Mouse (Mus musculus): ENCODE results near the gene Rap2c.

The Rap2c gene

DNA sequence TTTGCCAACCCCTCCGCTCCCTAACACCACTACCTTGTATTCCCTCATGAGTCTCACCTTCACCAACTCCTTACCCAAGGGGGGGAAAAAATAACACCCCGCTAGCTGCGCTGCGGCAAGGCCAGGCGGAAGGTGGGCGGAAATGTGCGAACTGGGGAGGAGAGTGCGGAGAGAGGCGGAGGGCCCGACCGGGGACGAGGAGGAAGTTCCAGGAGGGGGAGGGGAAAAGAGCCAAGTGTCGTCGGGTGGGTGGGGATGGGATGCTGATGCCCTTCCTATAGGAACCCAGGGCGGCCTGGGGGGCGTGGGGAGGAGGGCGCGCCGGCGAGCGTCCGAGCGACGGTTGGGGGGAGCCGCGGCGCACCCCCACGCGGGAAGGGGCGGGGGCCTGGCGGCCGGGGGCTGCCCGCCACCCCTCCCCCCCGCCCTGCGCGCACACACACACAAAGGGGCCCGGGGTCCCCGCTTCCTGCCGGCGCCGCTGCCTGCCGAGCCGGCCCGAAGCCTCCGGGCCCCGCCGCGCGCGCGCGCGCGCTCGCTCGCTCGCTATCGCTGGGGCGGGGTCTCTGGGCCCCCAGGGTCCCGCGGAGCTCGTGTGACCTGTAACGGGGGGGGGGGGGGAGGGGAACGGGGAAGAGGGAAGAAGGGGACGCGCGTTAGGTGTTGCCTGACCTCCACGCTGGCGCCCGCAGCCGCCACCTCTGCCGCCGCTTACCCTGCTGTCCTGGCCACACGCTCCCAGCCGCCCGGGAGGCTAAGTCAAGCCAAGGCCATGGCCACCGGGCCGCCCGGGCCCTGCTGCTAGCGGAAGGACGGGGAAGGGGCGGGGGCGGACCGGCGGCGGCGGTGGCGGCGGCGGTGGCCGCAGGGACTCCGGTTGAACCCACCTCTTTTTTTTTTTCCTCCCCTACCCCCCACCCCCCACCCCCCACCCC, at the start of gene Rap2c:
Gene Rap2c, minus strand, starts transcription at position 168 of the 935 bp plus-strand sequence.
- DNase-seq = peak; percentile 86

DNA sequence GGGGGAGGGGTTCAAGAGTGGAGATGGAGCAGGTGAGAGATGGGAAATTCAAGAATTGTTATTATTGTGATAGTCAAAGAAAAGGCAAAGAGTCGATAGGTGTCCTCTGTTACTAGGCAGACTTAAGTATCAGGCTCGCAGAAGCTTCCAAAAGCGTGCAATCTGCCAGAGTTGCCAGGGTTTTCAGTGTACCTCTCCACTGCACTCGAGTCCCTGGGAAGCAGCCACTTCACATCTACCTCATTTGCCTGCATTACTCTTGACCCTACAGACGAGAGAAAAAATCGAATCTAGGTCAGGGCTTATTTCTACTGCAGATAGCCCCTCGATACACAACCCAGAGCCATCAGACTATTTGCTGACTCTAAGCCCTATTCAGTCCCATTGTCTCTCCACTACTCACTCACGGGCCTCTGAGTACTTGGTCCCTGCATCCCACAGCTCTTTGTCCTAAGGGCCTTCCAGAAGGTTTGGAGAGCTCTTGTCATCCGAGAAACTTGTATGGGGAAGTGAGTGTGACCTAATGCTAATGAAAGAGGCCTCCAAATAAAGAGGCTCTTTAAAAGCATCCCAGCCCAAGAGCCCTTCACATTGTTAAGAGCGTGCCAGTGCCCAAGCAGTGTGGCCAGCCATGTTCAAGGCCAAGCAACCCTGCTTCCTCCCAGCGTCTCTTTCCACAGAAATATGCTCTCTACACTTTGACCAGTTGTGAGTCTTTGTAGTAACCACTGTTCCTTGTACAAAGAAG, 48.9 kb upstream of the Rap2c start:
- no peak for DNase-seq

DNA sequence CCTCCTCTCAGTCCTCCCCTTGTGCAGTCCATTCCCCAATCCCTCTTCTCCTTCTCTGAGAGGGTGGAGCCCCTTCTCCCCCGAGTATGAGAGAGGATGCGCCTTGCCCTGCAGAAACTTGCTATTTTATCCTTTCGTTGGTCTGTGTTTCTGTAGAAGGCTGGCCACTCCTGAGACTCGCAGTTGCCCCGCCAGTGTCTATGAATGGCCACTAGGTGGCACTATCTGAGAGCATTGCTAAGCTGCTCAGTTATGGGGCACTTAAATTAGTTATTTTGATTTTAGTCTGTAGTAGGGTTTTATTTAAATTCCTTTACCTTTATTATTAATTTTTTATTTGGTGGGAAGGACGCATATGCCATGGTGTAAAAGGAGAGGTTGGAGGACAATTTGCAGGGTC, 48.0 kb upstream of the Rap2c start:
- DNase-seq = peak; percentile 49

DNA sequence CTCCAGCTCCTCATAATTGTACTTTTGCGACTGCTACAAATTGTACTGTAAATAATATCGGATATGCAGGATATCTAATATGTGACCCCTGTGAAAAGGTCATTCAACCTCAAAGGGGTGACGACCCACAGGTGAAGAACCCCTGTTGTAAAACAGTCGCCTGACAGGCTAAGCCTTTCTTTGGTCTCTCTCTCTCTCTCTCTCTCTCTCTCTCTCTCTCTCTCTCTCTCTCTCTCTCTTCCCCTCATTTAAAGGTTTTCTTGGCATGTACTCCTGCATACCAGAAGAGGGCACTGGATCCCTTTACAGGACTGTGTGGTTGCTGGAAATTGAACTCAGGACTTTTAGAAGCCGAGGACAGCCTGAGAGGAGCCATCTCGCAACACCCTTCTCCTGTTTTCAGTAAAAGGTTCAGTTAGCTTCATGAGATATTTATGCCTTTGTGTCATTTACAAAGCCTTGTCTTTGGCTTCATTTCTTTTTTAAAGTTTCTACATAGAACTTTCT, 47.4 kb upstream of the Rap2c start:
- no peak for DNase-seq

DNA sequence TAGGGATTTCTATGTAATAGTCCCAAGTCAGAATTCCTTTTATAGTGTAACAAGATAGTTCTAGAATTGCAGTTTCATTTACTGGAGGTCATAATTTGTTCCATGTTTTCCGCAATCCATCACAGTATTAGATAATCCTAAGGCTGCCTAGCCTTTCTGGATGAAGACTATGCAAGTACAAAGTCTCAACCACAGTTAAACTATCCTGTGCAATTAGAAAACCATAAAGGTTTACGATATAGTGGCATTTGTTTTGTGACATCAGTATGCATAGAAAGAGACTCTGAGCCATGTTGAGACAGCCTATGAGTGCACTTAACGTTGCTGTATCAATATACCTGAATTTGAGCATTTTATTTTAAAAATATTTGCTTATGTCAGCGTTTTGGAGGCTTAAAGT, 42.4 kb upstream of the Rap2c start:
- DNase-seq = no peak

DNA sequence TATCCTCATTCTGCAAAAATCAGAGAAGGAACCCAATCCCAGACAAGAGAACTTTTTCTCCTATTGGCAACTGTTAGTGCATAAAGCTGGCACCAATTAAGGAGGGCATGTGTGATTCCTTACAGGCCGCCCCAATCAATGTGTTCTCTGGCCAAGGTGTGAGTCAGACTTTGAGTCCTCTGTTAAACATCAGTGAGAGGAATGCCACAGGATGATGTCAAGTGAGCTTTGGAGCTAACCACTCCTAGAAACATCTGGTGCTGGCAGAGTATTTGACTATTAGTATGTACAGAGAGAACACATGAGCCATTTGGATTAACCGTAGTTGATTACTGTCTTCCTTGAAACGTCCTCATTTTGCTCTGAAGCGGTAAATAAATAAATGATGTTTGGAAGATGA, 40.9 kb upstream of the Rap2c start:
- DNase-seq = no peak

DNA sequence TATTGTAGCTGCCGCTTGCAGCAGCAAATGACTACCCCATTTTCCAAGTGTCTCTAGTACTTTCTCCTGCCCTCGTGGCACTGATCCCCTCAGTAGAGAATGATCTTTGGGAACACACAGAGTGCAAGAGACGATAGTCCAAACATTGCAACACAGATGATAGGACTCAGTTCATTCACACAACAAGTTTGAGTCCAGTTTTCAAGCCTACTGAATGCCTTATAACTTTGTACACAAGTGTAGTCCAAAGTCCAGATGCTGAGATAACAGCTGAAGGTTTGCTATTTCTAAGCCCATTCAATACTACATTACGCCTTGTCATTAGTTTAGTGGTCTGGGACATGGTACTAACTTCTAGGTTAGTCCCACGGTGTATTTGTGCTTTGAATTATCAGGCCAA, 40.5 kb upstream of the Rap2c start:
- DNase-seq = no peak

DNA sequence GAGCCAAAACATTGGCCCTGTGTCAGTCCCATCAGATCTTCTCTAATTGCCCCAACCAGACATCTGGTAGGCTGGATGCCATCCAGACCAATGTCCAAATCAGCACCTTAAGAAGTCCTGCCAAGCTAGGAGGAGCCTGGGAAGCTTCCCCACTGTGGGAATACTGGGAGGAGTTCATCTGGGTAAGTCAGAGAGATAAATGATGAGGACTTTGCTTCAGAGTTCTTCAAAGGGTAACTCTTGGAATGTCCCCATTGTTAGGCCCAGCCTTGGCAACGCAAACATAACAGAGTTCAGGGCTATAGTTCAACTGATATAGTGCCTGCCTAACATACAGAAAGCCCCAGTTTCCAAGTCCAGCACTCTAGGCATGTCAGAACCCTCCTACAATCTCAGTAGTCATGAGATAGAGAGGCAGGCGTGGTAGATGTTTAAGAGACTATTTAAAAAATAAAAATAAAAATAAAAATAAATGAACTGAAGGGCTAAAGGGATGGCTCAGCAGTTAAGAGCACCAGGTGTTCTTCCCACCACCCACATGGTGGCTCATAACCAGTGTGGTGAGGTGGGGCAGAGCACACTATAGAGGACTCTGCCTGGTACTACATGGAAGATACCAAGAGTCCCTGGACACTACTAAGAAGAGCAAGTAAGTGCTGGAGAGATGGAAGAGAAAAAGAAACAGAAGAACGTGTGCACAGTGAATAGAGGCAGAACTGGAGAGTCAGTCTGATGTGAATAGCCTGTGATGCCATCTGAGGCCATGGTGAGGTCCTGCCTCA, 34.1 kb upstream of the Rap2c start:
- DNase-seq = no peak

DNA sequence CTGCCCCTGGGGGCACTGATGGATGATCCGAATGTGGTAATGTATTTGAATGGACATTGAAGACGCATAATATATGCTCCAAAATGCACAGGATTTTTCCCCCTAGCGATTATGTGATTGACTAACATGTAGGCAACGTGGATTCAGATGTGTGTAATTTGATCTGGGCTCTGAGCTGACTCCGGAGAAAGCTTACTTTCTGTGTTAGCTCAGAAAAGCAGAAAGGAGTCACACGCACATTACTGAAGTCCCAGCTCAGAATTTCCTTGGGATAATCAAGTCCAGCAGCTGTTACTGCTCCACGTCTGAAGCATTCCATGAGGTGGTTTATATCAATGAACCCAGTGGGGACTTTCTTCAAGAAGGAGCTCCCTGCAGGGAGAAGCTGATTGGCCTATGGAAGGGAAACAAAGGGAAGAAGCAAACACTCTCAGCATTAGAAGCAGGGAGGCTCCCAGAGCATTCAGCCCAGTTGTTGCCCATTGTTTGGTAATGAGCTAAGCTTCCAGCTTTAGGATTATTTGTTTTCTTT, 17.9 kb upstream of the Rap2c start:
- DNase-seq = peak; percentile 12

DNA sequence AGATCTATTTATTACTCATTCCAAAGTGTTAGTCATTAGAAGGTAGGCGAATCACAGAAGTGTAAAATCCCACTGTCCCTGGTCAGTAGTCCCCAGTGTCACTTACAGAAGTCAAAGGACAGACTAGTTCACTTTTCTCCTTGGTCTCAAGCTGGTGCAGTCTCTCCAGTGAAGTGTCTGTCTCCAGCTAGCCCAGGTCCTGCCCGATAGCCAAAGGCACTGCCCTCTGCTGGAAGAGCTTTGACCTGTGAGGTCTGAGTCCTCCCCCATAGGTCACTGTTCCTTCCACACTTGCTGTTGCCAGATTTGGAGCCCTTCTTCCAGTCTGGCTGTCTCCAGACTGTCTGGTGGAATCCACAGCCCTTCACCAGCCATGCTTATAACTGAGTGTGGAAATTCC, 2.1 kb upstream of the Rap2c start:
- peak; percentile 54 for DNase-seq

DNA sequence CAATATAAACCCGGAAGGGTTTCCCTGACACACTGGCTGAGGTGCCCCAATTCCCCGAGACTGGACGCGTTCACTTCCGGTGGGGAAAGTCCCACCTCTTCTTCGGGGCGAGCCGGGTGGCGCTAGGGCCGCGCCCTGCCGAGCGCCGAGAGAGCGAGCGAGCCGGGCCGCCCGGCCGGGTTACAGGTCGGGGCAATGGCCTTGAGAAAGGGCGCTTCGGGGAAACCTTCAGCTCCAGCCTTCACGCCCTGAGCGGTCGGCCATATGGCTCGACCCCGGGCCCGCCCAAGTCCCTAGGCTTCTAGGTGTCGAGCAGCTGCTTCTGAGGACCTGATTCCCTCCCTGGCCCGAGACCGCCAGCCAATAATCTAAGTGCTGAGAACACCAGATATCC, 965 bp upstream of the Rap2c start:
- peak; percentile 89 for DNase-seq

DNA sequence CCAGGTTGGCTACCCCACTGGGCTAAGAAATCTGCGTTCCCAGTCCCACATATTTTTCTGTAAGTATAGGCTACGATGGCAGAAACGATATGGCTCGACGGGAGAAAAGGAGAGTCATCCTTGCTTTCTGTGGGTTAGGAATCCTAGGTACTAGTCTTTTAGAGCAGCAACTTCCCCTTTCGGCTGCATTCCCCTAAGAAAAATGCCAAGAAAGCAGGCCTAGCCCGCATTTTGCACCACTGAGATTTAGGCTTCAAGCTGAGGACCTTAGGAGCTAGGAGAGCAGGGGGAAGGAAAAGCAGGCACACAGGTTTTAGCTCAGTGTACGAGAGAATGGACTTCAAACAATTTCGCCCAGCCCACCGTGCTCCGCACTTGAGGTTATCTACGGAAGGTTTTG, 892 bp downstream of the Rap2c start:
- no peak for DNase-seq

DNA sequence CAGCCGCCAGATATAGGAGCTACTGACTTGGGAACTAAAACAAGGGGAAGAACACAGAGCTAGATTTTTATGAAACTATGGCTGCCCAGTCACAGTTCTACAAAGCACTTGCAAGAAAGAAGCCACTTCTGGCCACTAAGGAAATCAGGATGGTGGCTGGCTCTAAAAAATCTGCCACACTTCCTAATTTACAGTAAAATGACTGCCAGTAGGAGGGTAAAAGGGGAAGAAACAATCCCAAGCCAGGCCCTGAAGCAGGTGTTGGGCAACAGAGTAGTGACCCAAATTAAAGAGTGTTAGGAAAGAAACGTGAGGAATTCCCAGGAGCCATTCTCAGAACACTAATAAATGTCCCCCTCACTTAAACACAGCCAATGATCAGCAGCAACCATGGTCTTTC, 5.5 kb downstream of the Rap2c start:
- no peak for DNase-seq

DNA sequence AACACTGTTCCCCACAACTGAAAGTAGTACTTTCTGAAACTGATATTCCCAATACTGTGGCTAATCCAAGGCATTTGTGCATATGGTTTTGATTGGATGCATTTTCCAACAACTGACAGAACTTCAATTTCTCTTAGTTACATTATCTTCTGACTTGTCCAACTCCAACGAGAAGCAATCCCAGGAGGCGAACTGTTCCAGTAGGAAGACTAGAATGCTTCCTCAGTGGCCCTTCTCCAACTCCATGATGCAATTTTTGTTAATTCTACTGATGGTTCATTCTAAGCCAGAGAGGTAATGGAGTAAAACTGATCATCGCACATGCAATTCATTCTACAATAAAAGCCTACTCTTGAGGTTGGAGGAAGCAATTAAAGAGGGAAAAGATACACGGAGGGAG, 7.5 kb downstream of the Rap2c start:
- no peak for DNase-seq

DNA sequence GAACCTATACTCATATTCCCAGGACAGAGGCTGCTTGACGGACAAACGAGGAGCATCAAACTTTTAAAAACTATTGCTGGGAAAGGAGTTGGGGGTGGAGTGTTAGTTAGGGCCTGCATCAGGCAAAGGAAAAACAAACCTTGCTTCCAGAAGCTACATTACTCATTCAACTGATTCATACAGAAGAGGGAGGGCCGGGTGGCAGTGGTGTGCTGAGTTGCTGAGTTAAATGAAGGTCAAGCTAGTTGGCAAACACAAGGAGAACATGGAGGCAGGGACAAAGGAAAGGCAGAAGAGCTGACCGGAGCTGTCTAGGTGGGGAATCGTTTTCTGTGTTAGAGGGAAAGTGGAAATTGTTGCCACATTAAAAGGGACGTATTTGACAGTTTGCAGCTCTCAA, 17.0 kb downstream of the Rap2c start:
- DNase-seq = no peak

DNA sequence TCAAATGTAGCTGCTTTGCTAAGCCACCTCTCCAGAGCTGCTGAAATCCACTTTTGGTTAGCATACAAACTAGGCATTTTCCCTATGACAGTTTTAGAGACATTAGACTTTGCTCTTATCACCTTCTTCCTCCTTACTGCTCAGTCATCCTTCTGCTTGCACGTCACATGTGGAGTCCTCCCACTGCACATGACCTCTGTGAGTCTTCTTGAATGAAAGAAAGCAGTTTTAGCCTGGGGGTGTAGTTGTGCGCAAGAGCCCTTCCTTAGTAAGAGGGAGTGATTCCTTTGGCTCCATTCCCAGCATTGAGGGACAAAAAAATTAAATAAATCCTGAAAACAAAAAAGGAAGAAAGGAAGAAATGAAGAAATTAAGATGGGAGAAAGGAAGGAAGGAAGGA, 22.5 kb downstream of the Rap2c start:
- DNase-seq = no peak

DNA sequence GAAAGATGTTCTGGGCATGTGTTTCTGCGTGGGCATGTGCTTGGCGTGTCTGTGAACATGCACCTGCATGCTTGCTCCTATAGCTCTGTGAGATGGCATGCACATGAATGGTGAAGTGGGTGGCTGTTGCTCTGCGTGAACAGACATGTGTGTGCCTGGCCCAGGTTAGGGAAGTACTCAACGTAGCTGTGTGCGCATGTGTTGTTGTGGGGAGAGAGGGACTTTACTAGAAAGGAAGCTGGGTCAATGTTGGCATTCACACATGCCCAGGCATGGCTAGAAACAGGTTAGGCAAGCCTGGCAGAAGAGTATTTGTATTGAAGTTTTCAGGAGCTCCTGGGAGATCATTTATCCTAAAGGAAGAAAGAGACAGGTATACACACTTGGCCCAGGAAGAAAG, 26.5 kb downstream of the Rap2c start:
- no peak for DNase-seq

DNA sequence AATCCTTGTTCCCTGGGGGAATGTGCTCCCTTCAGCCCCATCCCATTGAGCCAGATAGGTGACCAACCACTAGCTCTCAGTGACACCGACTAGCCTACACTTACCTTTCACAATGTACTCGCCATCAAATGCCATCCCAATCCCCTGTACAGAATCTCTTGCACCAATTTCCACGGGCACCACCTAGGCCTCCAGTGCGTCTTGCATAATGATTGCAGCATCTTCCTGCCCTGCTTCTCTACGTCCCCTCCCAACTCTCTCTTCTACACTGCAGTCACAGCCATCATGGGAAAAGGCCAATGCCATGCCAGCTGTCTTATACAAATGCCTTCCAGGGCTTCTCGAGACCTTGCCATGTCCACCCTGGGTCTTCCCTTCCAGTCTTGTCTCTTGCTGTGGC, 27.9 kb downstream of the Rap2c start:
- DNase-seq = no peak

DNA sequence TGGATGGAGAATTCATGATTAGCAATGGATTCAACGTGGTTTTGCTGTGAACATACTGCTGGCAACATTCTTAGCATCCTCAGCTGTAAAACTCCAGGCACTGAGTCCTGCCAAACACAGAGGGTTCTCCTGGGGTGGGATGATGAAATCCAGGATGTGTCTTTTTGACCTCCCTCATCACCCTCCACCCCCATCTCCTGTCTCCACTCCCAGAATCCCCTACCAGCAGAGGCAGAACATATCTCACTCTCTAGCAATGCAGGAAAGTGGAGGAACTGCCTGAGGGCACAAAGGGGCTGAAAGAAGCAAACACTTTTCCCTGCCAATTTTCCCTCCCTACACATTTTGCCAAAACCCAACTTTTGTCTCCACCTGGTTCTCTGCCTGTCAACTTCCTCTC, 29.2 kb downstream of the Rap2c start:
- no peak for DNase-seq

DNA sequence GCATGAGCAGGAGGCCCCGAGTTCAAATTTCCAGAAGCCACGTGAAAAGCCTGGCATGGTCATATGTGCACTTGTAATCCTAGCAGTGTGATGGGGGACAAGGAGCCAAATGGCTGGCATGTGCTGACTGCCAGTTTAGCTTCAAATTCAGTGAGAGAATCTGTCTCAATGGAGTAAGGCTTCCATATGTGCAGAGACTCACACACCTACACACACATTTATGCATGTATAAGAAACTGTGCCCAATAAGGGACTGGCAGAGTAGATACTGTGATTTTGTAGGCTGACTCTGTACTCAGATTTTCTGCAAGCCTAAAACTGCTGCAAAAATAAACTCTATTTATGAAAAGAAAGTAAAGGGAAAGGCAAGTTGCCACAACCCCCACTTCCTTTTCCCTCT, 39.4 kb downstream of the Rap2c start:
- DNase-seq = no peak

DNA sequence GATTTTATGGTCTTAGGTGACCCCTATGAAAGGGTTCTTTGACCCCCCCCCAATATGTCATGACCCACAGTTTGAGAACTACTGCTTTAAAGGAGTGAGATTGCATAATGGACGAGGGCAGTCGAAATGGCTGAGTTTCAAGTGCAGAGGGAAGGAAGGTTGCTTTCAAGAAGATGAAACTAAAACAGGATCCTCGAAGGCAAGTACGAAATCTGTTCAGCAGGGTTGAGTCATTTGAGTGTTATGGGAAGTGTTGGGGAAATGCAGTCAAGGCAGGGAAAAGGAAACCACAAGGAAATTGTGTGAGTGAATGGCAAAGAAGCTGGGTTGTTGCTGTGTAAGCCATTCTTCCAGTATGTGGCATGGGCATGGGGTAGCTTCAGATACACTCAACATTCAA, 45.7 kb downstream of the Rap2c start:
- no peak for DNase-seq

DNA sequence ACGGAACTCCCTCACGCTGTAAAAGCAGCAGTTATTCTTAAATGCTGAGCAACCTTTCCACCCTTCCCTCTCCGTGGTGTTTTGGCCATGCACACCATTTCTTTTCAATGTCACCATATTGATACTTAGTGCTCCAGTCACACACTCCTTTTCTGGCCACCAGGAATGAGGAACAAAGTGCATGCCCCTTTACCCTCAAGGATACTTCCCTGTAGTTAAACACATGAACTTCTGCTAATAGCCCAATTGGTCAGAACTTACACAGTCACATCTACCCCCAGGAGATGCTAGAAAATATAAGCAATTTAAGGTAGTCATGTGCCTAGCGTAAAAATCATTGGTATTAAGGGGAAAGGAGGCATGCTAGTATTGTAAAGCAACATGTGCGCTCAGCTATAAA, 47.9 kb downstream of the Rap2c start:
- no peak for DNase-seq

Measured in retina, postnatal 1 day (tissue).